Mouse (Mus musculus): ENCODE measurements at regions not wholly inside any gene's neighbourhood (a gene's known extent, or its start where the extent isn't known, plus 50 kb on each side); places are given as distances from the start of the nearest gene placed in this dataset.

GRCm38 (mm10) chr3:8747201-8747600, 862.7 kb downstream of the Zfp704 start:
- no peak for TF ChIP-seq MAFK (IDR thresholded peaks at IDR 0.05; ENCODE audit: insufficient read depth, low read depth, low read length)
- TF ChIP-seq CHD2 (IDR thresholded peaks at IDR 0.05; ENCODE audit: low read depth, low read length), result no peak
- TF ChIP-seq ZNF384 (IDR thresholded peaks at IDR 0.05; ENCODE audit: low read depth, low read length), result no peak

Measured in ES-E14 (cell line).